14 mouse cellular contexts compared by ENCODE assay signal in the genomic region with DNA sequence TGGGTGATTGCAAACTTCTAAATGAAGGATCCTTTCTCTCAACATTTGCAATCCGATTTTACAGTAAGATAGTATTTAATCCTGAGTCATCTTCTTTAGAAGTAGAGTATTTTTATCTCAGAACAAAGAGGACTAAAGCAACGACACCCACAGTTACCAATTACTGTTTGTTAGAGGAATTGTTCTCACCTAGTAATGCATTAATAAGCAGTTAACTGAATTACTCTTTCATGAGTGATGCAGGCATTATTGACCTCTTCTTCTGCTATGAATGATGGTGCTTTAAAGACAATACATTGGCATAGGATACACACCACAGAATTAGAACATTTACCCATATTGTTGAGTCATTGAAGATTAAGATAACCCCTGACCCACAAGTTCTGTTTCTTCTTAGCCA.
"Had no signal": no experiment of that assay in that cellular context is flagged by ENCODE, and none has a peak within 500 bp of the region (broad histone marks: within the 10 kb centered on the region; RNA-seq: fewer than 3 reads in every experiment).

No protein-coding gene starts in this region.

- DNase-seq: heart, postnatal 10 days; heart, postnatal 14 days; heart, postnatal 36 days; heart, postnatal 4 days; kidney, adult 11 months; kidney, adult 18-20 months; kidney, adult 2 months; kidney, adult 8-10 months; kidney, adult 9 months; kidney, postnatal 14 days; kidney, postnatal 25 days; kidney, postnatal 36 days; layer of hippocampus, adult 9-11 months; layer of hippocampus, postnatal 36 days had no signal
